Mouse (Mus musculus) embryonic facial prominence, embryonic 10.5 days (tissue): Measurements from ENCODE around the gene Vmn1r195. TPM values are rescaled to one million over a fixed set of nuclear protein-coding genes. Genes with fewer than 3 reads are reported as not detected.

Source experiments
- polyA plus RNA-seq: library from polyadenylated mRNA; unstranded; fragments of >200 nt; fragmentation: Nextera tagmentation; extraction: Ambion mirVana; gene quantifications from 2 replicates; pipeline ENCODE4 v1.2.1, GENCODE M21; 2016

Gene Vmn1r195
- polyA plus RNA-seq, 1 experiment from 2014 or later = not detected

Other genes starting within 250 kb of the Vmn1r195 start
- gene Hist1h2ah, start 235.0 kb upstream of the Vmn1r195 start, polyA plus RNA-seq = 8.0 and 8.8 TPM in 2 replicates
- gene Hist1h2bk, start 234.7 kb upstream of the Vmn1r195 start, polyA plus RNA-seq = 8.5 and 10.0 TPM in 2 replicates
- gene Hist1h4i, start 229.2 kb upstream of the Vmn1r195 start, polyA plus RNA-seq = 37.1 and 38.7 TPM in 2 replicates
- 75.8 and 77.8 TPM in 2 replicates for gene Hist1h2ag, start 227.6 kb upstream of the Vmn1r195 start, polyA plus RNA-seq
- gene Hist1h2bj, start 227.3 kb upstream of the Vmn1r195 start, polyA plus RNA-seq = 12.4 and 15.1 TPM in 2 replicates
- not detected in 2 replicates for gene Vmn1r188, start 186.1 kb upstream of the Vmn1r195 start, polyA plus RNA-seq
- gene Vmn1r189, start 164.7 kb upstream of the Vmn1r195 start, polyA plus RNA-seq = not detected in 2 replicates
- gene Vmn1r191, start 86.6 kb upstream of the Vmn1r195 start, polyA plus RNA-seq = not detected in 2 replicates
- not detected in 2 replicates for gene Vmn1r192, start 79.4 kb upstream of the Vmn1r195 start, polyA plus RNA-seq
- not detected in 2 replicates for gene Vmn1r193, start 47.4 kb upstream of the Vmn1r195 start, polyA plus RNA-seq
- not detected in 2 replicates for gene Vmn1r194, start 26.3 kb upstream of the Vmn1r195 start, polyA plus RNA-seq
- not detected in 2 replicates for gene Vmn1r196, start 19.4 kb downstream of the Vmn1r195 start, polyA plus RNA-seq
- gene Vmn1r197, start 54.1 kb downstream of the Vmn1r195 start, polyA plus RNA-seq = not detected in 2 replicates
- gene Vmn1r198, start 79.8 kb downstream of the Vmn1r195 start, polyA plus RNA-seq = not detected in 2 replicates
- not detected in 2 replicates for gene Vmn1r199, start 109.3 kb downstream of the Vmn1r195 start, polyA plus RNA-seq
- gene Vmn1r200, start 119.9 kb downstream of the Vmn1r195 start, polyA plus RNA-seq = not detected in 2 replicates
- gene Vmn1r201, start 201.4 kb downstream of the Vmn1r195 start, polyA plus RNA-seq = not detected in 2 replicates
- gene Vmn1r202, start 234.9 kb downstream of the Vmn1r195 start, polyA plus RNA-seq = 0.02 TPM in 1 of 2 replicates, not detected in the other
- not detected in 2 replicates for gene Vmn1r203, start 247.6 kb downstream of the Vmn1r195 start, polyA plus RNA-seq